Mouse (Mus musculus) embryonic facial prominence, embryonic 12.5 days (tissue): ENCODE measurements around the gene Coq10b. TPM values are rescaled to one million over a fixed set of nuclear protein-coding genes. Genes with fewer than 3 reads are reported as not detected.

Experiments used
- polyA plus RNA-seq: library from polyadenylated mRNA; unstranded; fragments of >200 nt; fragmentation: Nextera tagmentation; extraction: Ambion mirVana; gene quantifications from 2 replicates; pipeline ENCODE4 v1.2.1, GENCODE M21; 2016

Gene Coq10b
- polyA plus RNA-seq, 1 experiment from 2014 or later = 20.9 TPM

Other genes starting within 250 kb of the Coq10b start
- gene Ankrd44, start 126.4 kb upstream of the Coq10b start, polyA plus RNA-seq = 27.0 and 30.8 TPM in 2 replicates
- 317 and 342 TPM in 2 replicates for gene Sf3b1, start 25.3 kb upstream of the Coq10b start, polyA plus RNA-seq
- 427 and 440 TPM in 2 replicates for gene Hspe1, start 35.4 kb downstream of the Coq10b start, polyA plus RNA-seq
- 349 and 370 TPM in 2 replicates for gene Hspd1, start 35.5 kb downstream of the Coq10b start, polyA plus RNA-seq
- gene Mob4, start 78.5 kb downstream of the Coq10b start, polyA plus RNA-seq = 147 and 155 TPM in 2 replicates
- 26.1 and 27.9 TPM in 2 replicates for gene Rftn2, start 174.0 kb downstream of the Coq10b start, polyA plus RNA-seq
- 2.8 and 3.1 TPM in 2 replicates for gene Mars2, start 184.4 kb downstream of the Coq10b start, polyA plus RNA-seq